Mouse (Mus musculus) layer of hippocampus, postnatal 10 days (tissue): ENCODE measurements at regions not wholly inside any gene's neighbourhood (a gene's known extent, or its start where the extent isn't known, plus 50 kb on each side); places are given as distances from the start of the nearest gene placed in this dataset.

Experiments used
- DNase-seq, 2 experiments: peaks; one replicate each; pipeline ENCODE4 v3.0.0; 2021; ENCODE audit warnings: low spot score in 2 of 2

DNA sequence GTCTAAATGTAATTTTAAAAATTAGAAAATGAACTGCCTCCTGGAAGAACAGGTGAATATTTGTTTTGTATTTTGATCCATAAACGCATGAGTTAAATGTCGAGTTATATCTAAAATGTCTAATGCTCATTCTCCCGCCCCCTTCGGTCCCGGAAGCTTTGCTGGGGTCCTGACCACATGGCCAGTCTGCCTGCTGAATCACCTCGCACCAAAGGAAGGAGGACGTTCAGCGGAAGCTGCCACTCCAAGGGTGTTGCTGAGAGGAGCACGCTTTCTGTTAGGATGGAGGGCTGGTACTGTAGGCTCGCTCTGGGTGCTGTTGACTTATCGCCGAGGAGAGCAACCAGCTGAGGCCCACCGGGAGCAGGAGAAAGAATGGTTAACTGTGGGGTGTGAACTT, 328.0 kb downstream of the Zfp706 start:
- no peak for DNase-seq

DNA sequence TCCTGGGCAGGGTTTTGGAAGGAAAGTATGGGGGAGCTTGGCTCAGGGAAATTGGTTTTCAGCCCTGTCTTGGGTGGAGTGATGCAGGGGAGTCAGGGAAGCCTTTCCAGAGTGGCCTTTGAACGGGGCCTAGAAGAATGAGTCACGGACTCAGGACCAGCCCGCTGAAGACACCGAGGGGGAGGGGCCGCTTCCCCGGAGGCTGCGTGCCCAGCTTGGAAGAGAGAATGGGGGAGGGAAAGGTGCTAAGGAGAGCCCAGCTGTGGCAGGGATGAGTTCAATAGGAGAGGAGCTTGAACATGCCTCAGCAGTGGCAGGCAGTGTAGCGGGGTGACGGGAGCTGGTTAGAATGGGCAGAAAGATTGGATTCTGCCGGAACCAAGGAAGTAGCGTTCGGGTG, 337.8 kb downstream of the Zfp706 start:
- no peak for DNase-seq

GRCm38 (mm10) chr15:36666566-36666965, 341.0 kb downstream of the Zfp706 start:
- DNase-seq = no peak

DNA sequence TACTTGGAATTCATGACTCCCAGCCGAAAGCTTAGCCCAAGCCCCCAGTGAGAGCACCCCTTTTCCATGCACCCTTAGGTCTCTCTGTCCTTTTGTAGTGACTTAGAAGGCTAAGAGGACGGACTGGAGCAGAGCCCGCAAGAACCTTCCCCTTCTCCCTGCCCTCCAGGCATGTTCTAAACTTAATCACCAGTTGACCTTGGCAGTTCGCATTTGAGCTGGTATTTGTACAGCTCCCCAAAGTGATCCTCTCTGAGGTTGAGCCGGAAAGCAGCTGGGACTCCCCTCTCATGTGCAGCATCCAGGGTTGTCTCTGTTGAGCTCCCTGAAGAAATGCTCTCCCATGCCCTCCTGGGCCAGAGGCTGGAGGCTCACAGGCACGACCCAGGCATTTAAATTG, 343.2 kb downstream of the Zfp706 start:
- no peak for DNase-seq

- no peak for DNase-seq
Observed at GRCm38 (mm10) chr15:36660986-36661385, 346.6 kb downstream of the Zfp706 start.
